Mouse (Mus musculus): Measurements from ENCODE around the gene F13a1.

F13a1 gene

GRCm38 (mm10) chr13:37050126-37050525 lies at the start of gene F13a1:
Gene F13a1, minus strand, starts transcription at chr13:37050244.
- DNase-seq (ENCODE audit: low spot score): no peak

DNA sequence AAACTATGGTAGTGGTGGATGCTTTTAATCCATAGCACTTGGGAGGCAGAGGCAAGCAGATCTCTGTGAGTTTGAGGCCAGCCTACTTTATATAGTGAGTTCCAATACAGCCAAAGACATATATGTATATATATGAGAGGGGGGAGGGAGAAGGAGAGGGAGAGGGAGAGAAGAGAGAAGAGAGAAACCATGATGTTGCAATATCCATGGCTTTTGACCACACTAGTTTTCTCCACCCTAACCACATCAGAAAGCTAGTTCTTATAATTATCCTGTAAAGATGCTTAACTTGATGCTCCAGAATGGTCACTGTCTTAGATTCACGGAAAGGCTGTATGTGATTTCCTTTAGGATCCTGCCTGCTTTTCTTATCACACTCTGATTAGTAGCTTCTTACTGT lies 41.6 kb upstream of the F13a1 start:
- no peak for DNase-seq (ENCODE audit: low spot score)

DNA sequence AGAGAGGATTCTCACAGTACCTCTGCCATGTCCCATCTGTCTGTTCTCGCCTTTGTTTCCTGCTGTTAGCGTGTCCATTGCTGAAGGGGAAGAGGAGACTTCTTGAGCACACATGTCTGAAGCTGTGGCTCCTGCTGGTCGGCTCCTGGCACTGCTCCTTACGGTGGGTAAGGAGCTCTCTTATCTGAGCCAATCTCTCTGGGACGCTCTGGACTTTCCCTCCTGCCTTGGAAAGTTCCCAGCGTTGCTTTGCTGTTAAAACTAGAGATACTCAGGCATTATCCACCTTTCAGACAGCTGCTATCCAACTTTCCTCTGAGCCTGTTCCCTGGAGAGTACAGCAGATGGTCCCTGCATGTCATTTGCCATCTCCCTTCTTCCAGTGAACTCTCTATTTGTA lies 39.1 kb upstream of the F13a1 start:
- DNase-seq (ENCODE audit: low spot score): no peak

GRCm38 (mm10) chr13:37081506-37082241 lies 31.6 kb upstream of the F13a1 start:
- DNase-seq (ENCODE audit: low spot score): no peak

GRCm38 (mm10) chr13:37071390-37071789 lies 21.3 kb upstream of the F13a1 start:
- DNase-seq (ENCODE audit: low spot score): no peak

- no peak for DNase-seq (ENCODE audit: low spot score)
Observed at GRCm38 (mm10) chr13:37070824-37071223, 20.8 kb upstream of the F13a1 start.

GRCm38 (mm10) chr13:37060810-37061209 lies 10.8 kb upstream of the F13a1 start:
- no peak for DNase-seq (ENCODE audit: low spot score)

GRCm38 (mm10) chr13:37056662-37057061 lies 6.6 kb upstream of the F13a1 start:
- DNase-seq (ENCODE audit: low spot score): peak; percentile 24

DNA sequence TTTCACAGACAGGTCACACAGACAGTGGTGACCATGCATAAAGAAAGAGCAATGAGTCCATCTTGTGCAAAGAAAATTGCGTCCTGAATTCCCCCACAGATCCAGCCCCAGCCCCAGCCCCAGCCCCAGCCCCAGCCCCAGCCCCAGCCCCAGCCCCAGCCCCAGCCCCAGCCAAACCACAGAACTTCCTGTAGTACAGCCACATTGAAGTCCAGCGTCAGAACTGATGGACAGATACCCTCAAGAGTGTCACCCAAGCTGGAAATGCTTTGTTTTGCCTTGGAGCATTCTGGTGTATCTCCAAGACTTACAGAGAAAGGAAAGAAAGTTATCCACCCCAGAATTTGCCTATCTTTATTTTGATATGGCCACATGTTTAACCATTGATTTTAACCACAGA lies 413 bp downstream of the F13a1 start:
- DNase-seq (ENCODE audit: low spot score): no peak

- DNase-seq (ENCODE audit: low spot score): no peak
Observed at GRCm38 (mm10) chr13:37049018-37049417, 1.0 kb downstream of the F13a1 start.

GRCm38 (mm10) chr13:37045005-37045404 lies 5.0 kb downstream of the F13a1 start:
- no peak for DNase-seq (ENCODE audit: low spot score)

- DNase-seq (ENCODE audit: low spot score): no peak
Observed at GRCm38 (mm10) chr13:37034745-37035144, 15.3 kb downstream of the F13a1 start.

- no peak for DNase-seq (ENCODE audit: low spot score)
Observed at GRCm38 (mm10) chr13:37025996-37026579, 24.0 kb downstream of the F13a1 start.

DNA sequence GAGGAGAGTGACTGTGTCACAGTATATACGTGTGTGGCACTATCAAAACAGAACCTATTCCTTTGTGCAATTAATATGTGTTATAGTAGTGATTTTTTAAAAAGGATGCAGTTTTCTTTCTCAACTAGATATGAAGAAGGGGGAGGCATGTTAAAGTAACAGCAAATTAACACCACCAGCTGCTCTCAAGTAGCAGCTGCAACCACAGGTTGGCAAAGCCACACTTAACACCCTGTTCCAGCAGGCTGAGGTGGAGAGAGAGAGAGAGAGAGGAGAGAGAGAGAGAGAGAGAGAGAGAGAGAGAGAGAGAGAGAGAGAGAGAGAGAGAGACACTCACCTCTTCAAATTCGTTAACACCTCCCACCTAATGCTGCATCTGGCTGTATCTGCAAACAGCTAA lies 28.5 kb downstream of the F13a1 start:
- DNase-seq (ENCODE audit: low spot score): no peak

GRCm38 (mm10) chr13:37010771-37011170 lies 39.3 kb downstream of the F13a1 start:
- no peak for DNase-seq (ENCODE audit: low spot score)

- DNase-seq (ENCODE audit: low spot score): no peak
Observed at GRCm38 (mm10) chr13:37006224-37006623, 43.8 kb downstream of the F13a1 start.

- DNase-seq (ENCODE audit: low spot score): no peak
Observed at GRCm38 (mm10) chr13:36999210-36999705, 50.8 kb downstream of the F13a1 start.

- DNase-seq (ENCODE audit: low spot score): no peak
Observed at GRCm38 (mm10) chr13:36993593-36993992, 56.5 kb downstream of the F13a1 start.

- no peak for DNase-seq (ENCODE audit: low spot score)
Observed at GRCm38 (mm10) chr13:36988392-36988791, 61.7 kb downstream of the F13a1 start.

GRCm38 (mm10) chr13:36973016-36973415 lies 77.0 kb downstream of the F13a1 start:
- no peak for DNase-seq (ENCODE audit: low spot score)

GRCm38 (mm10) chr13:36972226-36972625 lies 77.8 kb downstream of the F13a1 start:
- DNase-seq (ENCODE audit: low spot score): no peak

DNA sequence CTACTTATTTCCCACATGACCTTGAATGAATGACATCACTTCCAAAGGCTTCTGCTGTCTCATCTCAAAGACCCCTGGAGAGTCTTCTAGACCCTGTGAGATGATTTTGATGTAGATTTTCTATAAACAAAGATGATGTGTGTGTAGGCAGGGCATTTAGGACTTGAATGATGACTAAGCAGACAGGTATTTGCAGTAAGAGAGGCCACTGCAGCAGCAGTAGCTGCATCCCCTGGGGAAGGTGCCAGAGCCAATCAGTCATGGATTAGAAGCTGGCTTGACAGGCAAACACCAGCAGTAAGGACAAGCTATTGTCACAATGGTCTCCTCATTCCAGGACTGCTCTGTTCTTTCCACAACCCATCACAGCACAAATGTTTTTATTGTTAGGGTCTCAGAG lies 87.1 kb downstream of the F13a1 start:
- no peak for DNase-seq (ENCODE audit: low spot score)

DNA sequence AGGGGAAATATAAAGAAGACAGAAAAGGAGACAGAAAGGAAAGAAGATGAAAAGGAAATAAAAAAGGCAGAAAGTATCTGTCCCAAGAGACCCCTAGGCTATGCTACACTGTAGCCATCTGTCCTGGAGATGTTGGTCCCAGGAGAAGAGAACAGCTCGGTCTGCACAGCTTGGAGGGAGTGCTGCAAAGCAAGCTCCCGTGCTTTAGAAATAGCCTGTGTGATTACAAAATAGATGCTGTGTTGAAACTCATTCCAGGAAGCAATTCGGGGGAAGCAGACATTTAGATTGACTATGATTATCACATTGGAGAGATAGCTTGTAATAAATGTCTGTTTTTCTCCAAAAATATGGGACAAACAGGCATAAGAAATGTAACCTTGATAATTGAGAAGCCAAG lies 91.0 kb downstream of the F13a1 start:
- DNase-seq (ENCODE audit: low spot score): peak; percentile 15

DNA sequence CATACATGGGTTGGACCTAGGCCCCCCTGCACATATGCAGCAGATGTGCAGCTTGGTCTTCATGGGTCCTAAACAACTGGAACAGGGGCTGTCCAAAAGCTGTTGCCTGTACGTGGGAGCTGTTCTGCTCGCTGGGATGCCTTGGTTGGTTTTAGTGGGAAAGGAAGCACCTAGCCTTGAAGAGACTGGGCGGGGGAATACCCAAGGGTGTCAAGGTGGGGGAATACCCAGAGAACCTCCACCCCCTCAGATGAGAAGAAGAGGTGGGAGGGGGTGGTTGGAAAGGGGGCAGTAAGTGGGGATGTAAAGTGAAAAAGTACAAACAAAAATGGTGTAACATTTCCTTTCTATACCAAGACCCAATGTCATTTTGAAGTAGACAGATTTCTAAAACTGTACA lies 95.1 kb downstream of the F13a1 start:
- DNase-seq (ENCODE audit: low spot score): no peak

All from layer of hippocampus, adult 9-10 months (tissue).